Mouse (Mus musculus): ENCODE measurements around the gene Iqsec2. TPM values are rescaled to one million over a fixed set of nuclear protein-coding genes. Genes with fewer than 3 reads are reported as not detected.

The Iqsec2 gene
- polyA plus RNA-seq, 1 experiment from 2014 or later = 5.0 TPM

GRCm38 (mm10) chrX:152187151-152187550 lies 43.1 kb downstream of the Iqsec2 start:
- no peak overlapping the region for H3K9ac ChIP-seq
- ATAC-seq (replicated peaks; ENCODE audit: low FRiP score) = no peak
- H3K4me2 ChIP-seq = no peak overlapping the region
- no peak overlapping the region for H3K4me3 ChIP-seq (replicated peaks)
- no peak overlapping the region for H3K27ac ChIP-seq
- no peaks in the 10 kb centered on the region for H3K9me3 ChIP-seq (replicated peaks)
- peaks cover 66% of the 10 kb centered on the region for H3K27me3 ChIP-seq
- no peaks in the 10 kb centered on the region for H3K4me1 ChIP-seq
- H3K36me3 ChIP-seq = no peaks in the 10 kb centered on the region

GRCm38 (mm10) chrX:152191266-152191665 lies 47.2 kb downstream of the Iqsec2 start:
- 76% methylated on average over 1 of the region's 1 CpGs for WGBS
- Histone ChIP-seq H3K4me3 (replicated peaks) (no peak overlapping the region), H3K9ac (no peak overlapping the region), H3K36me3 (no peaks in the 10 kb centered on the region), H3K27ac (no peak overlapping the region), H3K4me1 (no peaks in the 10 kb centered on the region), H3K27me3 (peaks cover 89% of the 10 kb centered on the region), H3K9me3 (replicated peaks) (no peaks in the 10 kb centered on the region), H3K4me2 (no peak overlapping the region)
- no peak for ATAC-seq (replicated peaks; ENCODE audit: low FRiP score)

- Histone ChIP-seq H3K27ac (no peak overlapping the region), H3K4me1 (peaks cover 10% of the 10 kb centered on the region), H3K9me3 (replicated peaks) (no peaks in the 10 kb centered on the region), H3K36me3 (no peaks in the 10 kb centered on the region), H3K4me3 (replicated peaks) (no peak overlapping the region), H3K4me2 (no peak overlapping the region), H3K27me3 (peaks cover 91% of the 10 kb centered on the region), H3K9ac (no peak overlapping the region)
- ATAC-seq (replicated peaks; ENCODE audit: low FRiP score) = no peak
- 76% methylated on average over 1 of the region's 1 CpGs for WGBS
Observed at GRCm38 (mm10) chrX:152197814-152198648, 54.0 kb downstream of the Iqsec2 start.

GRCm38 (mm10) chrX:152201737-152202421 lies 57.8 kb downstream of the Iqsec2 start:
- Histone ChIP-seq H3K36me3 (no peaks in the 10 kb centered on the region), H3K4me2 (no peak overlapping the region), H3K27me3 (peaks cover 87% of the 10 kb centered on the region), H3K4me1 (peaks cover 10% of the 10 kb centered on the region), H3K9ac (no peak overlapping the region), H3K27ac (no peak overlapping the region), H3K4me3 (replicated peaks) (no peak overlapping the region), H3K9me3 (replicated peaks) (no peaks in the 10 kb centered on the region)
- ATAC-seq (replicated peaks; ENCODE audit: low FRiP score) = peak; percentile 58
- WGBS = 29% methylated on average over 4 of the region's 4 CpGs

- no peak overlapping the region for H3K4me2 ChIP-seq
- no peaks in the 10 kb centered on the region for H3K36me3 ChIP-seq
- H3K9me3 ChIP-seq (replicated peaks) = no peaks in the 10 kb centered on the region
- no peak overlapping the region for H3K9ac ChIP-seq
- 30% methylated on average over 8 of the region's 8 CpGs for WGBS
- peaks cover 87% of the 10 kb centered on the region for H3K27me3 ChIP-seq
- H3K4me3 ChIP-seq (replicated peaks) = no peak overlapping the region
- peaks cover 10% of the 10 kb centered on the region for H3K4me1 ChIP-seq
- no peak overlapping the region for H3K27ac ChIP-seq
- ATAC-seq (replicated peaks; ENCODE audit: low FRiP score) = 0 out of 2 replicates have a peak, but pooled peaks have one; percentile 15
Observed at GRCm38 (mm10) chrX:152202422-152203103, 58.5 kb downstream of the Iqsec2 start.

GRCm38 (mm10) chrX:152203247-152203646 lies 59.2 kb downstream of the Iqsec2 start:
- Histone ChIP-seq H3K36me3 (no peaks in the 10 kb centered on the region), H3K4me3 (replicated peaks) (no peak overlapping the region), H3K4me1 (peaks cover 10% of the 10 kb centered on the region), H3K9ac (no peak overlapping the region), H3K9me3 (replicated peaks) (no peaks in the 10 kb centered on the region), H3K27me3 (peaks cover 84% of the 10 kb centered on the region), H3K4me2 (no peak overlapping the region), H3K27ac (no peak overlapping the region)
- ATAC-seq (replicated peaks; ENCODE audit: low FRiP score) = no peak
- 77% methylated on average over 4 of the region's 4 CpGs for WGBS

GRCm38 (mm10) chrX:152205486-152205885 lies 61.4 kb downstream of the Iqsec2 start:
- H3K9ac ChIP-seq = no peak overlapping the region
- peaks cover 81% of the 10 kb centered on the region for H3K27me3 ChIP-seq
- H3K4me2 ChIP-seq = no peak overlapping the region
- no peak overlapping the region for H3K27ac ChIP-seq
- no peak overlapping the region for H3K4me3 ChIP-seq (replicated peaks)
- WGBS = 100% methylated on average over 1 of the region's 1 CpGs
- no peak for ATAC-seq (replicated peaks; ENCODE audit: low FRiP score)
- peaks cover 10% of the 10 kb centered on the region for H3K4me1 ChIP-seq
- H3K36me3 ChIP-seq = no peaks in the 10 kb centered on the region
- H3K9me3 ChIP-seq (replicated peaks) = no peaks in the 10 kb centered on the region

GRCm38 (mm10) chrX:152214703-152215102 lies 70.6 kb downstream of the Iqsec2 start:
- 87% methylated on average over 1 of the region's 1 CpGs for WGBS
- no peak overlapping the region for H3K27ac ChIP-seq

GRCm38 (mm10) chrX:152218529-152218928 lies 74.5 kb downstream of the Iqsec2 start:
- ATAC-seq (replicated peaks; ENCODE audit: low FRiP score) = no peak
- Histone ChIP-seq H3K4me3 (replicated peaks) (no peak overlapping the region), H3K4me2 (no peak overlapping the region), H3K4me1 (no peaks in the 10 kb centered on the region), H3K27me3 (peaks cover 81% of the 10 kb centered on the region), H3K9ac (no peak overlapping the region), H3K36me3 (0 out of 2 replicates have a peak, but pooled peaks cover 9% of the 10 kb centered on the region), H3K9me3 (replicated peaks) (no peaks in the 10 kb centered on the region), H3K27ac (no peak overlapping the region)
- 92% methylated on average over 2 of the region's 2 CpGs for WGBS

More at GRCm38 (mm10) chrX:152214703-152215102, 70.6 kb downstream of the Iqsec2 start:
- ATAC-seq (replicated peaks; ENCODE audit: low FRiP score) = no peak
- Histone ChIP-seq H3K4me2 (no peak overlapping the region), H3K36me3 (0 out of 2 replicates have a peak, but pooled peaks cover 6% of the 10 kb centered on the region), H3K4me3 (replicated peaks) (no peak overlapping the region), H3K9ac (no peak overlapping the region), H3K9me3 (replicated peaks) (no peaks in the 10 kb centered on the region), H3K27me3 (peaks cover 81% of the 10 kb centered on the region), H3K4me1 (no peaks in the 10 kb centered on the region)

- WGBS = 78% methylated on average over 4 of the region's 4 CpGs
- Histone ChIP-seq H3K27ac (no peak overlapping the region), H3K9me3 (replicated peaks) (no peaks in the 10 kb centered on the region), H3K9ac (no peak overlapping the region), H3K4me1 (no peaks in the 10 kb centered on the region), H3K4me3 (replicated peaks) (no peak overlapping the region), H3K36me3 (0 out of 2 replicates have a peak, but pooled peaks cover 9% of the 10 kb centered on the region), H3K4me2 (no peak overlapping the region), H3K27me3 (peaks cover 82% of the 10 kb centered on the region)
- ATAC-seq (replicated peaks; ENCODE audit: low FRiP score) = no peak
Observed at GRCm38 (mm10) chrX:152221721-152222120, 77.7 kb downstream of the Iqsec2 start.

GRCm38 (mm10) chrX:152222226-152222625 lies 78.2 kb downstream of the Iqsec2 start:
- Histone ChIP-seq H3K4me3 (replicated peaks) (no peak overlapping the region), H3K4me2 (no peak overlapping the region), H3K9ac (no peak overlapping the region), H3K9me3 (replicated peaks) (no peaks in the 10 kb centered on the region), H3K27ac (no peak overlapping the region), H3K27me3 (peaks cover 81% of the 10 kb centered on the region), H3K4me1 (no peaks in the 10 kb centered on the region), H3K36me3 (0 out of 2 replicates have a peak, but pooled peaks cover 6% of the 10 kb centered on the region)
- ATAC-seq (replicated peaks; ENCODE audit: low FRiP score) = no peak
- 49% methylated on average over 9 of the region's 9 CpGs for WGBS

- WGBS = 83% methylated on average over 6 of the region's 6 CpGs
Observed at GRCm38 (mm10) chrX:152223313-152223712, 79.2 kb downstream of the Iqsec2 start.

More at GRCm38 (mm10) chrX:152223313-152223712, 79.2 kb downstream of the Iqsec2 start:
- no peaks in the 10 kb centered on the region for H3K9me3 ChIP-seq (replicated peaks)
- 0 out of 2 replicates have a peak, but pooled peaks cover 5% of the 10 kb centered on the region for H3K36me3 ChIP-seq
- no peak for ATAC-seq (replicated peaks; ENCODE audit: low FRiP score)
- peaks cover 72% of the 10 kb centered on the region for H3K27me3 ChIP-seq
- no peak overlapping the region for H3K9ac ChIP-seq
- no peak overlapping the region for H3K4me2 ChIP-seq
- no peak overlapping the region for H3K4me3 ChIP-seq (replicated peaks)
- H3K27ac ChIP-seq = no peak overlapping the region
- H3K4me1 ChIP-seq = no peaks in the 10 kb centered on the region
